Mouse (Mus musculus) C2C12 (cell line): ENCODE measurements around the gene Cul3.

Experiments
- CEBPB ChIP-seq: IDR thresholded peaks from one replicate; pipeline ENCODE4 v1.6.1; 2011; ENCODE audit warnings: low read depth, mild to moderate bottlenecking, control low read depth, moderate library complexity
- CTCF ChIP-seq: IDR thresholded peaks from one replicate; pipeline ENCODE4 v1.5.1; 2011; ENCODE audit not compliant: control insufficient read depth, insufficient read depth, insufficient read length
- MAX ChIP-seq: IDR thresholded peaks from one replicate; pipeline ENCODE4 v1.6.1; 2011; ENCODE audit warnings: mild to moderate bottlenecking, control low read depth
- USF1 ChIP-seq: IDR thresholded peaks from one replicate; pipeline ENCODE4 v1.6.1; 2011; ENCODE audit warnings: low read depth, mild to moderate bottlenecking, control low read depth, moderate library complexity

DNA sequence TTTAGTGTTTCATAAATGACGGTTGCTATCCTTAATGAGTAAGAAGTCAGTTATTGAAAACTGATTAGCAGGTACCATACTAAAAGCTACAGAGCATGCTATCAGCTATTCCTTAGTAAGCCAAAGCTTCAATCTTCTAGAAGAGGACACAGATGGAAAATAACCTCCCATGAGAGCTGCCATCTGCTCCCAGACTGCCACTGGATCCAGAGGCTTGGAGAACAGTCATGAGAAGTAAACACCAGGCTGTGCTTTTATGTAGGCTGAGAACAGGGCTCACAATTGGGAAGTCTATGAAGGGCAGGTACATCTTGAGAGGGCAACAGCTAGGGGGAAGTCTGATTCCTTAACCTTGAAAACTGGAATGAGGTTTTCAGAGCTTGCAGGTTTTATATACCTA is 79.8 kb downstream of the Cul3 start:
- TF ChIP-seq CTCF (no peak), CEBPB (no peak), MAX (no peak), USF1 (no peak)
